Mouse (Mus musculus) forelimb bud, embryonic 11.5 days (tissue): ENCODE data around the gene 1700007K13Rik.

Experiments used
- DNase-seq: peaks from one replicate; pipeline ENCODE4 v3.0.0-alpha.2; 2012; ENCODE audit warnings: low read depth, low spot score

The 1700007K13Rik gene

GRCm38 (mm10) chr2:28415387-28416024 lies 50.6 kb downstream of the 1700007K13Rik start:
- DNase-seq, result no peak

- DNase-seq, result no peak
These were observed 51.4 kb downstream of the 1700007K13Rik start for GRCm38 (mm10) chr2:28414757-28415137.

DNA sequence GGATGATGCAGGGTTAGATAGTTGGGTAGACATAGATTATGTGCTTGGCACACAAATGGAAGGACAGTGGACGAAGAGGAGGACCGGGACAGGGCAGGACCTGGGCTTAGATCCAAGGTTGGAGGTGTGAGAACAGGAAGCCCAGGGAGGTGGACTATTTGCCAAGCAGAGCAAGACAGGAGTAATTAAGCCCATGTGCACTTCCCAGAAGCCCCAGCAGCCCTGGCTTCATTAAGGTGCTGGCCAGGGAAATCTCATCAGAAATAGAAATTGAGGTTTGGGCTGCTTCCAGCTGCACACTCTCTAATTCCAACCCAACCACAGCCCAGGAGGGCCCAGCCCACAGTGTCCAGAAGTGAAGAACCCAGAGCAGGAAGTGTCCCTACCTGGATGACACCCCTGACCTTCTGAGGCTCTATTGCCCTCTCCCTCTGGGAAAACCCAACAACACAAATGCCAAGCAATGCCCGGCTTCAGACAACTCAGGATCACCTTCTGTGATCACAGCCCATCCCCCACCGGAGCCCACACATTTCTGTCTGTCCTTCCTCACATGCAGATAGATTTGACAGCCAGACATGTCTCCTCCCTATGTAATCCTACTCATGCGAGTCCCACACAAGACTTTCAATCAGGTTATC lies 51.9 kb downstream of the 1700007K13Rik start:
- DNase-seq, result no peak

DNA sequence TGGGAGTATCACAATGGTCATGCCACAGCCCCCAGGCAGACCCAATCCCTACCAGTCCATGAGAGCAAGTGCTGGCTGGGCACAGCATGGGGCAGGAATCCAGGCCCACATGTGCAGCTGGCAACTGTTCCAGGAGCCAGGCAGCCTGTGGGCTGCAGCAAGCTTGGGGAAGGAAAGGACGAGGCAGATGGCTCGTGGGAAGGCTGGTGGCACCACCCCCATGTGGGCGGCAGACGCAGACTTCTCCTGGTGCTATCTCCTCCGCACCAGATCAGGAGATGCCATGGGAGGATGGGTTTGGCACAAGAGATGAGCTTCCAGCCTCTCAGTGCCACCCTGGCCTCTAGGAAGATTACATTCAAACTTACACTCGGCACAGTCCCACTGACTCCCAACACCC lies 53.2 kb downstream of the 1700007K13Rik start:
- DNase-seq, result no peak
